Mouse (Mus musculus): ENCODE data around the gene Lingo3. TPM values are rescaled to one million over a fixed set of nuclear protein-coding genes. Genes with fewer than 3 reads are reported as not detected.
"Not testable (repeated sequence)": the region's sequence is repeated elsewhere in the genome, so short reads cannot be mapped to it uniquely, and the experiment has no call there.

The Lingo3 gene
- polyA plus RNA-seq, 1 experiment: 16.0 TPM

DNA sequence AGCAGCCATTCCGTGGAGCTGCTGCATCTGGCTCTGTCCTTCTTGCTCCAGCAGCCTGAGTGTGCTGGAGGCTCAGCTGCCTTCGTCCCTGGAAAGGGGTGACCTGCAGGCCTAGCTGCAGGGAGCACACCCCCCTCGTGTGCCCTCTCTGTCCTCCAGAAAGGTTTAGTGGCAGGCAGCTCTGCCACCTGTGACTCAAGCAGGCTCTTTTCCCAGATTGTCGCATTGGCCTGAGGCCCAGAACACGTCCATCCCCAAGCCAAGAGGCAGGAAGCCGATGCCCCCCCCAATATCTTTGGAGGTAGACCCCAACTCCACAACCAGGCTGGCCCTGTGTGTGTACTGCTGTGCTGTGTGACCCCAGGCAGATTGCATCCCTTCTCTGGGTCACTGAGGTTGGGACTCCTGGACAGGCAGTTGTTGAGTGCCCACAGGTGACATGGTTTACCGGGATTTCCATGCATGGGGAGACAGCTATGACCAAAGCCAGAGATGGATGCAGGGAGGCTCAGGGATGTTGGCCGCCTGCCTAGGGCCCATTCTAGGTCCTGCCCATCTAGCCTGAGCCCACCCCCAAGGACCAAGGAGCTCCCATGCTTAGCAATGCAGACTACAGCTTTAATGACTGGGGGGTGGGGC lies 1.3 kb upstream of the Lingo3 start:
- no peak for DNase-seq (ENCODE audit: extremely low spot score in 1 of 2, low spot score in 1 of 2)

- no peak for DNase-seq (ENCODE audit: extremely low spot score in 1 of 2, low spot score in 1 of 2)
These were observed 530 bp downstream of the Lingo3 start for GRCm38 (mm10) chr10:80843087-80843930.

GRCm38 (mm10) chr10:80842334-80842733 lies 1.5 kb downstream of the Lingo3 start:
- DNase-seq (ENCODE audit: extremely low spot score in 1 of 2, low spot score in 1 of 2): peak in 1 of 2 experiments; percentile 74

DNA sequence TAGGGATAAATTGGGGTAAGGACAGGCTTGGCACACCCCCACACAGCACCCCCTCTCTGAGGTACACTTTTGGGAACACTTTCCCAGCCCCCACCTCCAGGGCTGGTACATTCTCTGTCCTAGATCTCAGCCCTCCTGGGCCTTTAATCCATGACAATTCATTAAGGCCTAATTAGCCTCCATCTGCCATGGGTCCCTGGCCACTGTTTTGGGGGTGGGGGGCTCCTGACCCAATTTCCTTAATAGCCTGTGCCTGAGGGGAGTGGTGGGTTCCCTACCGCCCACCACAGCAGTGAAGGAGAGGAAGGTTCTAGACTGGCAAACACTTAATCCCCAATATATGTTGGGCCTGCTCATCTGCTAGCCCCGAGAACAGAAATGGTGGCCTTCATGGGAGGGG lies 2.2 kb downstream of the Lingo3 start:
- no peak for DNase-seq (ENCODE audit: extremely low spot score in 1 of 2, low spot score in 1 of 2)

GRCm38 (mm10) chr10:80839848-80840247 lies 4.0 kb downstream of the Lingo3 start:
- no peak for DNase-seq (ENCODE audit: extremely low spot score in 1 of 2, low spot score in 1 of 2)

- no peak for DNase-seq (ENCODE audit: extremely low spot score in 1 of 2, low spot score in 1 of 2)
These were observed 5.4 kb downstream of the Lingo3 start for GRCm38 (mm10) chr10:80838346-80838912.

DNA sequence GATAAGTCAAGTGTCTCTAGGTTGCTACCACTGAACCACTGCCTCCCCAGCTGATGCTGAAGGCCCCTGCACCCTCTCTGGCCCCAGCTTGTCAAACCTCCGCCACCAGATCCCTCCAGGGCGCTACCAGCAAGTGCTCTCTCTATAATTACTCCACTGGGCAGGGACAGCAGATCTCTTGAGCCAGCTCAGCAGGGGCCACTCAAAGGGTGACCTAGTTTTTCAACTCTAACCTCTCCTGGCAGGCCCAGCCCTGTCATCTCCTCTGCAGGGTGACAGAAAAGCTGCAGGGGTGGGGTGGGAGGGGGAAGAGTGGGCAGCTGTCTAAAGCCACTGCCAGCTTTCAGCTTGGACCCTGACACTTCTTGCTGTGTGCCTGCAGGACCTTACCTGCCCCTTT lies 6.0 kb downstream of the Lingo3 start:
- DNase-seq (ENCODE audit: extremely low spot score in 1 of 2, low spot score in 1 of 2): no peak

- DNase-seq (ENCODE audit: extremely low spot score in 1 of 2, low spot score in 1 of 2): no peak
These were observed 6.9 kb downstream of the Lingo3 start for GRCm38 (mm10) chr10:80836949-80837379.

DNA sequence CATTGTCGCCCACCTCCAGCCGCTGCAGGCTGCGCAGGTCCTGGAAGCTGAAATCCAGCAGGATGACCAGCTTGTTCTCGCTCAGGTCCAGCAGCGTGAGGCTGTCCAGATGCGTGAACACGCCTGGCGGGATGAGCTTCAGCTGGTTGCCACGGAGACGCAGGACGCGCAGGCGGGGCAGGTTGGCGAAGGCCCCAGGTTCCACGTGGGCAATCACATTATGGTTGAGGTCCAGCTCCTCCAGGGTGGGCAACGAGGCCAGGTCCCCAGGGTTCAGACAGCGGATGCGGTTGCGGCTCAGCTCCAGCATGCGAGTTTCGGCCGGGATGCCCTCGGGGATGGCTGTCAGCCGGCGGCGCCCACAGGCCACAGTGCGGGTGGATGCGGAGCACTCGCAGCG lies 8.2 kb downstream of the Lingo3 start:
- DNase-seq (ENCODE audit: extremely low spot score in 1 of 2, low spot score in 1 of 2): no peak

GRCm38 (mm10) chr10:80832818-80833217 lies 11.0 kb downstream of the Lingo3 start:
- DNase-seq (ENCODE audit: extremely low spot score in 1 of 2, low spot score in 1 of 2): no peak

DNA sequence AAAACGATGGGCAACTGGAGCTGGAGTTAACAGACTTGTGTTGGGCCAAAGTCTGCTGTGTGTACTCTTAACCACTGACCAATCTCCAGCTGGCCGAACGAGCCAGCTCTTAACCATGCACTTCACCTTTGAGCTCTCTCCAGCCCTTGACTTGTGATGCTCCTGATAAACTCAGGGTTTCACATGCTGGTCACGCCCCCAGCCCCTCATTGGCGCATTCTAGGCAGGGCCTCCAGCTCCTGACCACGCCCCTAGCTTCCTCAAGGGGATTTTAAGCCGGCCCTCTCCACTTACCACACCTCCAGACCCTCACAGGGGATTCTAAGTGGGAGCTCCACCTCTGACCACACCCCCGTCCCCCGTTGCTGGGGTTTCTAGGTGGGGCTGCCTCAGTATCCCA lies 12.7 kb downstream of the Lingo3 start:
- no peak for DNase-seq (ENCODE audit: extremely low spot score in 1 of 2, low spot score in 1 of 2)

DNA sequence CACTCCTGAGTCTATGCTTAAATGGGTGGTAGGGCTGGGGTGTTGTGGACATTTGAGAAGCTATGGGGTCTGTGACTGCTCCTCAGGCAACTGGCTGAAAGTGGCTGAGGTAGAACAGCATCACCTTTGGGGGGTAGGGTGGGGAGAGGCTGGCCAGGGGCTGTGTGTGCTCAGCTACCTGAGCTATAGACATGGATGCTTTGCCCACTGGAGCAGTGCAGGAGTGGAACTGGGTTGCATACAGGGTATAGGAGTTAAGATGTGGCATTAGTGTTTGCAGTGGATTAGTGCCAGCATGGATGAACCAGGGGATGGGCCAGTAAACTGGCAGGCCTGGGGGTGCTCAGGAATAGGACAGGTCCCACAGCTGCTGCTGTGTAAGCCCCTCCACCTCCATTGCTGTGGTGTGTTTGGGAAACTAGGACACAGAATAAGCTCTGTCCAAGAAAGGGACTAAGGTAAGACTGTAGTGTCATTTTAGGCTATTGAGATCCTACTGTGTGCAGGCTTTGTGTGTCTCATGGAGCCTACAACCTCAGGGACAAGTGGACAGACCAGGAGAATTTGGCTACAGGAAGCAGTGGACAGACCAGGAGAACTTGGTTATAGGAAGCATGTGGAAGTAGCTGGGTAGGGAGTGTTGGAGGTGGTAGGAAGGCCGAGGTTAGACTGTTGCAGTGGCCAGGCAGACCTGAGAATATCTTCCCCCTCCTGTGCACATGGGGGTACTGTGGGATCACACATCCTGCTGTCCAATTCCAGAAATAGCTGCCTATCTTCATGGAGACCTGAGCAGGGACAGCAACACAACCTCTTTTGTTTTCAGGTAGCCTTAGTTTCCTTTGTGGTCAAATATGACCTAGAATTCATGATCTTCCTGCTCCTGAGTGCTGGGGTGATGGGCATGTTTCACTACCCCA lies 14.2 kb downstream of the Lingo3 start:
- no peak for DNase-seq (ENCODE audit: extremely low spot score in 1 of 2, low spot score in 1 of 2)

DNA sequence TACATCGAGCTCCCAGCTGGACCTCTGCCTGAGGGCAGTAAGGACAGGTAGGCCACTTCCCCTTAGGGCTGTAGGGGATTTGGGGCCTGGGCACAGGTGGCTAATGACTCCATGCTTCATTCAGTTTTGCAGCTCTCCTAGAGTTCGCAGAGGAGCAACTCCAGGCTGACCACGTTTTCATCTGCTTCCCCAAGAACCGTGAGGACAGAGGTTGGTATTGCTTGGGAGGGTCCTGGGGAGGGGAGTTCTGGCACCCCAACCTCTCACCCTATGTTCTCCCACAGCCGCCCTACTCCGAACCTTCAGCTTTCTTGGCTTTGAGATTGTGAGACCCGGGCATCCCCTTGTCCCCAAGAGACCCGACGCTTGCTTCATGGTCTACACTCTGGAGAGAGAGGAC lies 15.3 kb downstream of the Lingo3 start:
- not testable (repeated sequence) for DNase-seq (ENCODE audit: extremely low spot score in 1 of 2, low spot score in 1 of 2)

GRCm38 (mm10) chr10:80827870-80828420 lies 15.9 kb downstream of the Lingo3 start:
- no peak for DNase-seq (ENCODE audit: extremely low spot score in 1 of 2, low spot score in 1 of 2)

DNA sequence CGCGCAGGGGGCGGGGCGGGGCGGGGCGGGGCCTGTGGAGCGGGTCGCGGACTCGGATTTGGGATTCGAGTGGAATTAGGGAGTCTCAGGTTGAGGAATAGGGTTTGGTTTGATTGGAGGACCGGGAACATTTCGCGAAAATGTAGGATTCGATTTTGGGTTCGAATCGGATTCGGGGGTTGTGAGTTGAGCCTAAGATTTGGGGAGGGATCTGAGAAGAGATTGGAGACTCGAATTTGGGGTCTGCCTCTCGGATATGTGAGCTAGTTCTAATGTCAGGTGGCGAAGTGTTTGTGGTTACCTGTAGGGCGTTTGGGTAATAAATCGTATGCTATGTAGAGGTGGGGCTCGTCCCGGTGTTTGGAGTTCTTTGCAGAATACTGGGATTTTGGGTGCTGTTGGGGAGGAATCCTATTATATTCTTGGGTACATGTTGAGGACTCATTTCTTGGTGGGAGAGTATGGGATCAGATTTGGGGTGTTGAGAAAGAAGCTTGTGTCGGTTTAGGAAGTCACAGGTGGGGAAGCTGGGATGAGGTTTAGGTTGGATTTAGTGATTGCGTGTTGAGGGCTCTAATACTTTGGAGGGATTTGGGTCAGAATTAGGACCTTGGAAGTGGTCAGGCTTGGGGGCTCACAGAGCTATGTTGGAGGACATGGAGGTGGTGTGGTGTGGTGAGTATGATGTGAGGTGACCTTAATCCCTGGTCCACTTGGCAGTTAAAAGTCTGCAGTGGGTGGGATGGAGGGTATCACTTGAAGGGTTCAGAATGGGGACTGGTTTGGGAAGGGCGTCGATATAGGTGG lies 16.6 kb downstream of the Lingo3 start:
- no peak for DNase-seq (ENCODE audit: extremely low spot score in 1 of 2, low spot score in 1 of 2)

GRCm38 (mm10) chr10:80826151-80827062 lies 17.4 kb downstream of the Lingo3 start, which contains the start of gene Oaz1:
Oaz1 (plus strand) TSS chr10:80826656.
- peak; percentile 100 for DNase-seq (ENCODE audit: extremely low spot score in 1 of 2, low spot score in 1 of 2)

GRCm38 (mm10) chr10:80824827-80825226 lies 19.0 kb downstream of the Lingo3 start:
- no peak for DNase-seq (ENCODE audit: extremely low spot score in 1 of 2, low spot score in 1 of 2)

DNA sequence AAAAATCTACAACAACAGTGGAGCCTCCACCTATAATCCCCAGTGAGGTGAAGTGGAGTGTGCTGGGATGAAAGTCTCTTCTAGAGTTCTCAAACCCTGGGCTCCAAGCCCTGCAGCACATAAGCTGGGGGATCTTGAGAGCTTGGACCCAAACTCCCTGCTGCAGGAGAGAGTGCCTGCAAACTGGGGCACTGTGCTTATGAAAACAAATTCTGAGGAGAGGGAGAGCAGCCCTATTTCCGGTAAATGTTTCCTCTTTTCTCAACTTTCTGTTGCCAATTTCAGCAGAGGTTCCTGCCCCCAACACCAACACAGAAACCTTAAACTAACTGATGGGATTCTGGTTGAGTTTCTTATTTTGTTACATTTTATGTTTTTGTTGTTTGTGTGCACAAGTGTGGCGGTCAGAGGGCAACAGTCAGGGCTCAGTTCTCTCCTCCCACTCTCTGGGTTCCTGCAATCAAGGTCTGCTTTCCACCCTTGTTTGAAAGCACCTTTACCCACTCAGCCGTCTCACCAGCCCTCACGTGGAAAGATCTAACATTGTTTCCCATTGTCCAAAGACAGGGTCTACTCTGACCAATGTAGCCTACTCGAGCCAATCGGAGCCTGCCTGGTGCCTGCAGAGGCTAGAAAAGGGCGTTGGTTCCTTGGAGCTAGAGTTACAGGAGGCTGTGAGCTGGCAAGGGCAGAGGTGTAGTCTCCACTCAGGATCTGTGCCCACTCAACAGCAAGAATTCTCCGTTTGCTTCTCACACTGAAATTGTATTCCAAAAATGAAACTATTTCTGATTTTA lies 19.8 kb downstream of the Lingo3 start:
- DNase-seq (ENCODE audit: extremely low spot score in 1 of 2, low spot score in 1 of 2): no peak

All from frontal cortex, adult 2 months (tissue).